Mouse (Mus musculus): ENCODE measurements around the gene Recql5. TPM values are rescaled to one million over a fixed set of nuclear protein-coding genes. Genes with fewer than 3 reads are reported as not detected.
A peak's percentile ranks its signal among the peaks of the same experiment; 100 is the strongest.

Recql5 gene
- total RNA-seq, 2 experiments from 2014 or later = 8.3 to 15.3 TPM

DNA sequence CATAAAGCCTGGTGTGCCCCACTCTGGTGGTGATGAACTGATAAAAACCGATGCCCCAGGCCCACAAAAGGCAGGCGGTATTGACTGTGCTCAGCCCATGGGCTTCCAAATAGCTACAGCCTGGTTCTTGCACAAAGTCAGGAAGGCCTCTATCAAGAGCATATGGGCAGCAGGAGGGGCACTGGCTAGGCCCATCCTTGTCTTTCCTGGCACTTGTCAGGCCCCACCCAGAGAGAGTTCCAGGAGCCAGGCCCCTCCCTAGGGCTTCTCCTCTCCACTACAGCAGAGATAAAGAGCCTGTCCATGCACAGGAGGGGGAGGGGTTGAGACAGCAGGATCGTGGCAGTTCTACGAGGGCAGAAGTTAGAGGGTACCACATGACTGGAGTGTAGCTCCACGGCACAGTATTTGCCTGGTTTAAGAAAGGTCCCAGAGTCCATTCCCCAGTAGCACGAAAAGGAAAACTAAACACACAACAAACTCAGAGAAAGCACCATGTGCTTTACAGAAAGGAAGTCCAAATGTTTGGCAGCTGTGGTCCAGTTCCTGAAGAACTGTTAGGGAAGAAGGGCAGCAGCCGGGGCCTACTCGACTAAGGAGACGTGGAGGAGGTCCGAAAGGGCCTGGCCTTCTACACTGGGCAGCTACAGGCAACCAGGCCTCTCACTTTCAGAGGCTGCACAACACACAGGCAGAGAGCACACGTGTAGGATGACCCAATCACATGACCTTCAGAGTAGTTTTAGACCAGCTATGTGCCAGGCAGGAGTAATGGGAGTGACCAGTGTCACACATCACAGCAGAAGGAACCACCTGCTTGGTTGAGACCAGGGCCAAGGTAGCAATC lies 29.7 kb downstream of the Recql5 start:
- peak; percentile 63 for ATAC-seq (replicated peaks; ENCODE audit: low FRiP score, poor library complexity, severe bottlenecking)

- ATAC-seq (replicated peaks; ENCODE audit: low FRiP score, poor library complexity, severe bottlenecking) = no peak
Measured at GRCm38 (mm10) chr11:115902831-115903230, 30.4 kb downstream of the Recql5 start.

GRCm38 (mm10) chr11:115902177-115902576 lies 31.1 kb downstream of the Recql5 start:
- ATAC-seq (replicated peaks; ENCODE audit: low FRiP score, poor library complexity, severe bottlenecking) = no peak

DNA sequence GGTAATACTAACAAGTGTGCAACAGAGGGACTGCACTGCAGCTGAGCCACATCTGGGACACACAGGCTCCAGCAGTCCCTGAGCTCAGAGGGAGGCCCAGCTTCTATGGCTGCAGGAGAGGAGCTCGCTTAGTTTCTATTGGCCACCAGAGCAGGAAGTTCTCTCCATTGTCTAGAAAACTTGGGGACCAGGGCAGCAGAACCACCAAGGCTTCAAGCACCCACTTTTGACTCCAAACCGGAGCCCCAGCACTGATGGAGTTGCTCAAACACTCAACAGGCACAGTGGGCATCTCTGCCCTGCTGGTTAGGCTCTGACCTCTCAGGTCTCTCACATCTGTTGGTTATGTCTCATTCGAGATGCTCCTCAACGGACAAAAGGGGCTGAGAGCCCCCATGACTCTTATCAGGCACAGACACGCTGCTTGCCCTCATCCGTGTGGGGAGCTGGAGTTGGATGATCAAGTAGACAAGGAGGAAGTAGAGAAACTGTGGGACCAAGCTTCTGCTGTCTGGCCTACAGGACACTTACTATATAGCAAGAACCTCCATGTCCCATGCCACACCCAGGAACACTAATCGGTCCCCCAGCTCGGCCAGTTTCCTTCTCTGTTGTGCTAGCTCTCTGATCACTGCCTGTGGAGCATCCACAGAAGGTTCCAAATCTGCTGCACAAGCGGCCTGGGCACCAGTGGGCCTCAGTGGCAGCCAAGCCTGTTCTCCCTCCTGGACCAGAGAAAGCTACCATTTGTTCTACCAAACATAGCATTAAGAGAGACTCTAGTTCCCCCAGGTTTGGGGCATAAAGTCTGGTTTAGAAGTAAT lies 31.7 kb downstream of the Recql5 start:
- peak; percentile 31 for ATAC-seq (replicated peaks; ENCODE audit: low FRiP score, poor library complexity, severe bottlenecking)

- ATAC-seq (replicated peaks; ENCODE audit: low FRiP score, poor library complexity, severe bottlenecking) = peak; percentile 1; the same call in 1 of the 2 replicates
Measured at GRCm38 (mm10) chr11:115900561-115901337, 32.5 kb downstream of the Recql5 start.

DNA sequence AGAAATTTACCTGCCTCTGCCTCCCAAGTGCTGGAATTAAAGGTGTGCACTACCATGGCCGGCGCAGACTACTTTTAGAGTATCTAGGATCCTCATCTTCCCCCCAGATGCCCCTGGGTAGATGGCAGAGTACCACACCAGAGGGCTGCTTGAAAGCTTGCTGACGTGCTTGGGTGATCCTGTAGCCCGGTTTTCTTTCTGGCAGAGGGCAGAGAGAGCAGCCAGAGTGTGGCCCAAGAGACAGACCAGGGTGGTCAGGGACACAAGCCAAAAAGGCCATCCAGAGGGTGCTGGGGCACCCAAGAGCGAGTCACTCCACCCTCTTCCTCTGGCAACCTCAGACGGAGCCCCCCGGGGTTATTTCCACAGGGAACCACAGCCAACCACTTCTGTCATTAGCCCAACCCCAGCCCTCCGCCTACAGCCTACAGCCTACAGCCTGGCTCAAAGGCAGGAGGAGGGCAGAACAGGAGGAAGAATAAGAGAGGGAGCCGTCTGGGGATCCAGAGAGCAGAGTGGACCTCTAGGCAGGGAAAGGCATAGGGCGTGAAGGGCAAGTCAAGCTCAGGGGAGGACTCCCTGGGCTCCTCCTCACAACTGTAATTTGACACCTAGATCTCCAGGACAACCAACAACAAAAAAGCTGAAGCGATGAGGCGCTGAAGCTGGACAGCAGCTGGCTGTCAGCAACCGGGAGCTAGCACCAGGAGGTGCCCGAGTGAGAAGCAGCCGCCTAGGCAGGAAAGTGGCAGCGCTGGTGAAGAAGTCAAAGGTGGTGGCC lies 33.6 kb downstream of the Recql5 start, which contains the start of gene Smim5:
Gene Smim5 (plus strand): TSS at position 481 of the 781 bp plus-strand sequence.
- ATAC-seq (replicated peaks; ENCODE audit: low FRiP score, poor library complexity, severe bottlenecking) = peak; percentile 44

DNA sequence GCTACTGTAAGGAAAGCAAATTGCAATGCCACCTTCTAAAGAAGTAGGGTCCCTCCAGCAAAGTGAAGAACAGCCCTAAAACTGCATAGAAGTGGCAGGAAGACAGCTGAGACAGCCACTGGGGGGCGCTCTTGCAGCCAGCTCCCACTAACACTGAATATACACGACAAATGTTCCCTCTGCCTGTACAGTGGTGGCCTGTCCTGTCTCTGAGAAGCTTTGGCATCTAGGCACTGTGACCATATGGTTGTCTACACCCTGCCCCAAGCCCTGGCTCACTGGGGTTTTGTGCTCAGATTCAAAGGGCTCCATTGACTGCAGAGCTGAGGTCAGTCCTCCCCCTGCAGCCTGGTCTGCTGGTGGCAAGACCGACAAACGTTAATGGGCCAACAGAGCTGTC lies 34.4 kb downstream of the Recql5 start:
- ATAC-seq (replicated peaks; ENCODE audit: low FRiP score, poor library complexity, severe bottlenecking) = peak; percentile 15

- no peak for ATAC-seq (replicated peaks; ENCODE audit: low FRiP score, poor library complexity, severe bottlenecking)
Measured at GRCm38 (mm10) chr11:115898446-115898845, 34.8 kb downstream of the Recql5 start.

- peak; percentile 32; the same call in 1 of the 2 replicates for ATAC-seq (replicated peaks; ENCODE audit: low FRiP score, poor library complexity, severe bottlenecking)
Measured at GRCm38 (mm10) chr11:115894755-115895520, 38.3 kb downstream of the Recql5 start.

- ATAC-seq (replicated peaks; ENCODE audit: low FRiP score, poor library complexity, severe bottlenecking) = no peak
Measured at GRCm38 (mm10) chr11:115893071-115893470, 40.2 kb downstream of the Recql5 start.

DNA sequence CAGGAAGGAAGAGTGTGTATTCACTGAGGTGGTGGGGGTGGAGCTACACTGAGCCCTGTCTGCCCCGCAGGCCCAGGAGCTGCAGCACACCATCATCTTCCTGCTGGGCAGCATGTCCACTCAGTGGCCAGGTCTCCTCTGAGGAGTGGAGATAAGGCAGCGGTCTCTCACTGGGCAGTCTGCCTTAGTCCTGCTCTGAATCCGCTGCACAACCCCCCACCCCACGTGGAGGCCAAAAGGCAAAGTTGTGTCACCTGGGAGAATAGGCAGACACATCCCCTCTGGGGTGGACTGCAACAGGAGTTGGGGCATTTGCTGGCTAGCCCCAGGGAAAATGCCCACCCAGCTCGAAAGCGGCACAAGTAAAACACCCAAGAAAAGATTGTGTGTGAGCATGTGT lies 41.1 kb downstream of the Recql5 start:
- no peak for ATAC-seq (replicated peaks; ENCODE audit: low FRiP score, poor library complexity, severe bottlenecking)

GRCm38 (mm10) chr11:115889159-115889558 lies 44.1 kb downstream of the Recql5 start:
- no peak for ATAC-seq (replicated peaks; ENCODE audit: low FRiP score, poor library complexity, severe bottlenecking)

GRCm38 (mm10) chr11:115888020-115888419 lies 45.3 kb downstream of the Recql5 start:
- ATAC-seq (replicated peaks; ENCODE audit: low FRiP score, poor library complexity, severe bottlenecking) = no peak

DNA sequence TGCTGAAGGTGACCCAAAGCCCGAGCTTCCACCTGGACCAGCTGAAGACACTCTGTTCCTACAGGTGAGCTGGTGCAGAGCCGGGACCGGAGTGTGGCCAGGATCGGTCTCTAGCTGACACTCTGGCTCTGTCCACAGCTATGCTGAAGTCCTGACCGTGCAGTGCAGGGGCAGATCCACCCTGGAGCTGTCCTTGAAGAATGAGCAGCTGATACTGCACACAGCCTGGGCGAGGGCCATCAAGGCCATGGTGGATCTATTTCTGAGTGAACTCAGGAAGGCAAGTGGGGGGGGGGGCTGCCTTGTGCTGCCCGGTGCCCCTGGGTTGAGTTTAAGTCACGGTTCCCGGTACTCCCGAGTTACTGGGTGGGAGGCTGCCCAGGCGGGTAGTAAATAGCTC lies 46.8 kb downstream of the Recql5 start:
- no peak for ATAC-seq (replicated peaks; ENCODE audit: low FRiP score, poor library complexity, severe bottlenecking)

GRCm38 (mm10) chr11:115885281-115885680 lies 48.0 kb downstream of the Recql5 start:
- no peak for ATAC-seq (replicated peaks; ENCODE audit: low FRiP score, poor library complexity, severe bottlenecking)

DNA sequence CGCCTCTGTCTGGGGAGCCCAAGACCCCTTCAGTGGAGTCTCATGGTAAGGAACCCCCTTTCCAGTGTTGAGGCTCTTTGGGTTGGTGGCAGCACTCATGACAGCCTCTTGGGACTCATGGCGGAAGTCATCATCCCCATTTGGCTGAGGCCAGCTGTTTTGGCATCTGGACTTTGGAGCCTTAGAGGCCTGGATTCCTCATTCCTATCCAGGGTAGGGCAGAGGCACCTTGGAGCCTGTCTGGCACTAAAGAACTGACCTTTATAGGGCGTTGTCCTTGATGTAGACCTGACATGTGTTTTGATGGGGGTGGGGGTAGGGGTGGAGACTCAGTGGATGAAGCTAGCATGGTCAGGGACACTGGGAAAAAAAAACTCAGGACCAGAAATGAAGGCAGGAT lies 48.9 kb downstream of the Recql5 start:
- no peak for ATAC-seq (replicated peaks; ENCODE audit: low FRiP score, poor library complexity, severe bottlenecking)

GRCm38 (mm10) chr11:115883251-115883650 lies 50.0 kb downstream of the Recql5 start:
- ATAC-seq (replicated peaks; ENCODE audit: low FRiP score, poor library complexity, severe bottlenecking) = no peak

- ATAC-seq (replicated peaks; ENCODE audit: low FRiP score, poor library complexity, severe bottlenecking) = peak; percentile 65
Measured at GRCm38 (mm10) chr11:115881002-115881401, 52.3 kb downstream of the Recql5 start.

Measured in erythroblast, adult 5-6 weeks (primary cell).